Mouse (Mus musculus) MN1 (cell line): ENCODE measurements around the gene Oas2.

Experiments
- DNase-seq: peaks from one replicate; pipeline ENCODE4 v3.0.0-alpha.2; 2016; ENCODE audit warnings: low spot score

Gene Oas2

GRCm38 (mm10) chr5:120696057-120696743, 53.5 kb downstream of the Oas2 start:
- DNase-seq, result no peak

GRCm38 (mm10) chr5:120694695-120695074, 55.0 kb downstream of the Oas2 start:
- no peak for DNase-seq

DNA sequence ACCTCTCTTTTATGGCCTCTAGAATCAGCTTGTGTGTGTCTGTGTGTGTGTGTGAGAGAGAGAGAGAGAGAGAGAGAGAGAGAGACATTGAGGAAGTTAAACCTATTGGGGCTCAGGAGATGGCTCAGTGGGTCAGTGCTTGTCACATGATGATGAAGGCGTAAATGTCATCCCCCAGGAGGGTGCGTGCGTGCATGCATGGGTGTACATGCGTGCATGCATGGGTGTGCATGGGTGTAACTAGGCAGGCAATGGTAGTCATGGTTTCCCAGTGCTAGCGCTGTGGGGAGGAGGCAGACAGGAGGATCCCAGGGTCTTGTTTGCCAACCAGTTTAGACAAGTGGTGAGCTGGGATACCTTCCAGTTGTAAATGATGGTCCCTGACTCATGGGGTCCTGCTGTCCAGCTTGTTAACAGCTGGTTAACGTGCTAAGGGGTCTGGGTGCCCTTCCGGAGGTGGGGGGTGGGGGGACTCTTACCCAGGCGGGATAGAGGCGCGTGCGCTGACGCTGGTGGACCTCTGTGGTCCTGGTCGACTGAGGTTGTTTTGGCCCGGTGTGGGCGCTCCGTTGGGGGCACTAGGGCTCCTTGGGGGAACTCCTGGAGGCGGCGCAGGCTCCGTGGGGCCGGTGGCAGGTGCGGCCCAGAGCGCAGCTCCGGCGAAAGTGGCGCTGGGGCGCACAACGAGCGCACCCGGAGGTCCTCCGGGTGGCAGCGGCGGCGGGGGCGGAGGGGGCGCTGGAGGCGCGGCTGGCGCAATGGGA, 55.5 kb downstream of the Oas2 start:
- no peak for DNase-seq

- DNase-seq, result no peak
These were observed 57.6 kb downstream of the Oas2 start for GRCm38 (mm10) chr5:120692034-120692433.

DNA sequence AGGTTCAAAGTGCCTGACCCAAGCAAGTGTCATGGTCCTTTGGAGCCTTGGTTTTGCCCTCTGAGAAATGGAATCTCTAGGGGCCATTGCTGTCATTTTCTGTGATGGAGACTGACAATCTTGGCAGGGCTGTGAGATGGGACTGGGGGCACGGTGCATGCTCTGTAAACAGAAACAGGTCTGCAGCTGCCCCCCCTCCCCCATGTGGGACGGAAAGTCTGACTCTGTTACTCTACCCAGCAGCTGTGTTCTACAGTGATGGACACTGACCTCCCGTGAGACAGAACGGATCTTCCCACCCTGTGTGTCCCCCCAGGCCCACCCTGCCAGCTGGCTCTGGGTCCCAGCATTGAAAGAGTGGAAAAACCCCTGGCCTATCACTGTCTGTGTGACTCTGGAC, 59.2 kb downstream of the Oas2 start:
- no peak for DNase-seq

- DNase-seq, result no peak
These were observed 61.2 kb downstream of the Oas2 start for GRCm38 (mm10) chr5:120688434-120688833.

DNA sequence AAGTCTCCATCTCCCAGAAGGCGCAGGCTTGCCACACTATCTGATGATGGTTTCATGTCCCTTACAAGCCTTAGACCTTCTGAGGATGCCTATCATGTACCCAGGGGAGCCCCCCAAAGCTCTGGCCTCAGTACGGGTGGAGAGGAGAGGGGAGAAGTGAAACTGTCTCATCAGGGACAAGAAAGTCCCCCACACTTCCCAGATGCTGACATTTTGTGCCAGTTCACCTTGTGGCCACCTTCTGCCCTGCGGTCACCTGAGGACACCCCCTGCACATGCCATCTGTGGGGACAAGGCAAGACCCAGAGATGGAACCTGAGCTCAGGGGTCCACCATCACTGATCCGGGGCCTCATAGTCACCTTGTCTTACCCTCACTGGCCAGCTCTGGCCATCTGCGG, 61.8 kb downstream of the Oas2 start:
- DNase-seq, result no peak

GRCm38 (mm10) chr5:120687484-120687851, 62.2 kb downstream of the Oas2 start:
- DNase-seq, result no peak

- no peak for DNase-seq
These were observed 62.7 kb downstream of the Oas2 start for GRCm38 (mm10) chr5:120686749-120687483.

DNA sequence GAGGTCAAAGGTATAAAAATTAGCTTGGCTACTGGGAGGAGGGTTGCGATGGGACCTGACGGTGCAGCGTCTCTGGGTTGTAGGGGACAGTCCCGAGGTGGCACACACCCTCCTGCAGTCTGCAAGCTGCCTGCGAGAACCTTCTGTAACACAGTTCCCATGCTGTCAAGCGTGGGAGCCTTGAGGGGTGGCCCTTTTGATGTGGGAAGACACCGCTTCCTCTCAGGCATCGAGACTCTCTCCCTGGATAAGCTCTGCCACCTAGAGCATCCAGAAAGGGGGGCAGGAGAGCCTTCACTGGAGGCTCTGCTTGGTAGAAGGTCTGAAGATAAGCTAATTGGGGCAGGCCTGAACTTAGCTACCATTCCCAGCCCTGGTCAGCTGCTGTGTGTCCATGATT, 64.0 kb downstream of the Oas2 start:
- DNase-seq, result no peak

- no peak for DNase-seq
These were observed 66.5 kb downstream of the Oas2 start for GRCm38 (mm10) chr5:120682982-120683771.

- DNase-seq, result no peak
These were observed 68.7 kb downstream of the Oas2 start for GRCm38 (mm10) chr5:120680918-120681317.
